Mouse (Mus musculus): ENCODE data around the gene Kcnj5. TPM values are rescaled to one million over a fixed set of nuclear protein-coding genes. Genes with fewer than 3 reads are reported as not detected.

Kcnj5 gene
- polyA plus RNA-seq, 1 experiment from 2014 or later: 0.23 TPM

DNA sequence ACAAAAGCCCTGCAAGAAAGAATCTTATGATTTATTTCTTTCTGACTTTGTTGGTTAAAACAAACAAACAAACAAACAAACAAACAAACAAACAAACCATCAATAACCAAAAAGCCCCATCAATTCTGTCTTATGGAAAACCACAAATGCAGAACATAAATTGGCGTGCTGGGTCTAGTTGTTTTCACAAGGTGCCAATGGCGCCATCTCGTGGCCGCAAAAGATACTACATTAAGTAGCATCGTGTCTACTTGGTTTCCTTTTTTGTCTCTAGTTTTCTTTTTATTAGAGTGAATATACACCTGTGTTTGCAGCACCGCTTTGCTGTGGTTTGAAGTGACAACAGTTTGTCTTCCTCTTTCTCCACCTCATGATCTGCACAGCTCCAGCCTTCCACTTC is 6.2 kb upstream of the Kcnj5 start:
- Histone ChIP-seq H3K4me3 (no peak overlapping the region), H3K27ac (no peak overlapping the region), H3K4me1 (peaks cover 22% of the 10 kb centered on the region), H3K27me3 (peaks cover 15% of the 10 kb centered on the region), H3K4me2 (replicated peaks) (no peak overlapping the region), H3K36me3 (no peaks in the 10 kb centered on the region), H3K9ac (no peak overlapping the region), H3K9me3 (no peaks in the 10 kb centered on the region)
- WGBS: 5% methylated on average over 6 of the region's 6 CpGs
- no peak for ATAC-seq (ENCODE audit: low FRiP score, low read depth)

GRCm38 (mm10) chr9:32349344-32349743 is 5.2 kb upstream of the Kcnj5 start:
- H3K27me3 ChIP-seq: peaks cover 25% of the 10 kb centered on the region
- no peak overlapping the region for H3K9ac ChIP-seq
- WGBS: 82% methylated on average over 10 of the region's 10 CpGs
- H3K4me1 ChIP-seq: peaks cover 28% of the 10 kb centered on the region
- no peaks in the 10 kb centered on the region for H3K36me3 ChIP-seq
- H3K27ac ChIP-seq: no peak overlapping the region
- ATAC-seq (ENCODE audit: low FRiP score, low read depth): no peak
- H3K4me2 ChIP-seq (replicated peaks): no peak overlapping the region
- H3K4me3 ChIP-seq: no peak overlapping the region
- H3K9me3 ChIP-seq: no peaks in the 10 kb centered on the region

DNA sequence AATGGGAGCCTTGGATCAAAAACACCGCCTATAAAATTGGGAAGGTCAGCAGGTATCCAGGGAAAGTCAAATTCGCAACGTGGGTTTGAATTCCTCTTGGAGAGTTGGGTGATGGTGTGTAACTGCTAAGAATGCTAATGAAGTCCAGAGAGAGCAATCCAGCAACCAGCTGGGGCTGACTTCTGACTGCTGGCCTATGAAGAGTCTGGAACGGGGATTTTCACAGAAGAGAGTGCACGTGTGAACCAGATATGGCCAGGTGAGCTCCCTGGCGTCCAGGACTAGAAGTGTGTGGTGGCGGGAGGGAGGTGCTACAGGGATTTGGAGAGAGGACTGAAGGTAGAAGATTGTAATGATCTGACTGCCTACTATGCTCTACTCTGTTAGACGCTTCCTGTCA is 3.9 kb upstream of the Kcnj5 start:
- Histone ChIP-seq H3K9ac (no peak overlapping the region), H3K36me3 (no peaks in the 10 kb centered on the region), H3K27me3 (peaks cover 38% of the 10 kb centered on the region), H3K4me3 (no peak overlapping the region), H3K27ac (no peak overlapping the region), H3K4me1 (peaks cover 38% of the 10 kb centered on the region), H3K4me2 (replicated peaks) (no peak overlapping the region), H3K9me3 (no peaks in the 10 kb centered on the region)
- WGBS: 27% methylated on average over 8 of the region's 8 CpGs
- ATAC-seq (ENCODE audit: low FRiP score, low read depth): no peak

DNA sequence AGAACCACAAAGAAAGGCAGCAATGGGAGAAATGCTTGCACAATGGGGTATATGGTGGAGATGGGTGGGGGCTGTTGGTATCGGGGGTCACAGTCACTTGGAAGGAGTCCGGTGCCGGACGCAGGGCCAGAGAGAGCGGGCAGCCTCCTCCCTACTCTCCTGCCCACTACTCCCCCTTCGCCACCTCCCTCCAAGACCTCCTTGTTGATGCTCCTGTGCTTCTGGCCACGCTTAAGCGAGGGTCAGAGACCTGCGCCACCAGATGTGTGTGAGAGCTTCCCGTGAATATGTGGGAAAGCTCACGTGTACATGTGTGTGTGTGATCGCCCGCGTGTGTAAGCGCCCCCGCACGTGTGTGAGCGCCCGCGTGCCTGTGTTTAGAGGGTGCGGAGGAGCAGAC is 339 bp upstream of the Kcnj5 start:
- Histone ChIP-seq H3K27ac (no peak overlapping the region), H3K36me3 (no peaks in the 10 kb centered on the region), H3K27me3 (peaks cover 61% of the 10 kb centered on the region), H3K4me2 (replicated peaks) (peak overlapping the region; percentile 63), H3K9me3 (no peaks in the 10 kb centered on the region), H3K4me3 (peak overlapping the region; percentile 38), H3K9ac (peak overlapping the region; percentile 51), H3K4me1 (peaks cover 38% of the 10 kb centered on the region)
- no peak for ATAC-seq (ENCODE audit: low FRiP score, low read depth)
- WGBS: 3% methylated on average over 21 of the region's 21 CpGs

DNA sequence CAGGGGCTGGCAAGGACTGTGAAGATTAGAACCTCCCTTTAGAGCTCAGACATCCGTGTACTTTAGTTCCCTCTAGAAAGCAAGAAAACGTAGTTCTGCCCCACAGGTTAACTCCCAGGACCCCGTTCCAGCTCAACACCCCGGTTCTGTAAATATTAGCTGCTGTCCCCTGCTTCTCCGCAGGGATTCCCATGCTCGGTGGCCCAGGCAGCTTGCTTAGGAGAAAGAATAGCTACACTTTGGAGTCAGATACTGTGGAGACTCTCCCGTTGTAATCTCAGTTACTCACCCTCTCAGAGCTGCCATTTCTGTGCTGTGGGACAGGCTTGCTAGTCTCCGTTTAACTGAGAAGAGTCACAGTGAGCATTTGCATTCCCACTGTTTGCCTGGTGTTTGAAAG is 1.2 kb downstream of the Kcnj5 start:
- Histone ChIP-seq H3K9me3 (no peaks in the 10 kb centered on the region), H3K9ac (no peak overlapping the region), H3K4me1 (peaks cover 33% of the 10 kb centered on the region), H3K27me3 (peaks cover 61% of the 10 kb centered on the region), H3K27ac (no peak overlapping the region), H3K36me3 (no peaks in the 10 kb centered on the region), H3K4me2 (replicated peaks) (no peak overlapping the region), H3K4me3 (no peak overlapping the region)
- WGBS: 27% methylated on average over 8 of the region's 8 CpGs
- ATAC-seq (ENCODE audit: low FRiP score, low read depth): no peak

DNA sequence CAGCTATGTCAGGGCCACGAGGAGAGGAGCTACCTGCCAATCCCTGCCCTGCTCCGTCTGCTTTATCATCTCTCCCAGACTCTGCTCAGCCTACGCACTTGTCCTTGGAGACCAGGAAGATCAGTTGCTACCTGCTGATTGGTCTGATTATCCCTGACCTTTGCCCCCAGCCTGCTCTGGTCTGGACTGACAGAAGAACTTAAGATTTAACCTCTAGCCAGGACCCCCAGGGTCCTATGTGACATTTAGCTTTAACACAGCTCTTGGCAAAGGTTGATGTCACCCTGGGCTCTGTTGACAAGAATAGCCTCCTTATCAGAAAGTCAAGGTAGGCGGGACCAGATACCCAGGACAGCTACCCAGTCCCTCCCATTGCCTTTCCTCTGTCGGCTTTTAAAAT is 3.3 kb downstream of the Kcnj5 start:
- 64% methylated on average over 5 of the region's 5 CpGs for WGBS

GRCm38 (mm10) chr9:32335389-32336150 is 8.6 kb downstream of the Kcnj5 start:
- Histone ChIP-seq H3K27me3 (0 out of 2 replicates have a peak, but pooled peaks cover 2% of the 10 kb centered on the region), H3K4me2 (replicated peaks) (no peak overlapping the region), H3K9me3 (no peaks in the 10 kb centered on the region), H3K4me3 (no peak overlapping the region), H3K36me3 (no peaks in the 10 kb centered on the region), H3K4me1 (peaks cover 4% of the 10 kb centered on the region; the same call in 1 of the 2 replicates), H3K27ac (no peak overlapping the region), H3K9ac (no peak overlapping the region)
- WGBS: 68% methylated on average over 13 of the region's 13 CpGs
- no peak for ATAC-seq (ENCODE audit: low FRiP score, low read depth)

More for the DNA sequence above, 3.3 kb downstream of the Kcnj5 start:
- no peaks in the 10 kb centered on the region for H3K36me3 ChIP-seq
- no peaks in the 10 kb centered on the region for H3K9me3 ChIP-seq
- no peak overlapping the region for H3K4me3 ChIP-seq
- no peak overlapping the region for H3K4me2 ChIP-seq (replicated peaks)
- peaks cover 54% of the 10 kb centered on the region for H3K27me3 ChIP-seq
- H3K27ac ChIP-seq: no peak overlapping the region
- no peak for ATAC-seq (ENCODE audit: low FRiP score, low read depth)
- H3K9ac ChIP-seq: no peak overlapping the region
- H3K4me1 ChIP-seq: peaks cover 16% of the 10 kb centered on the region

- Histone ChIP-seq H3K27ac (no peak overlapping the region), H3K4me2 (replicated peaks) (no peak overlapping the region), H3K9me3 (no peaks in the 10 kb centered on the region), H3K4me1 (peaks cover 4% of the 10 kb centered on the region; the same call in 1 of the 2 replicates), H3K27me3 (no peaks in the 10 kb centered on the region), H3K36me3 (no peaks in the 10 kb centered on the region), H3K4me3 (no peak overlapping the region), H3K9ac (no peak overlapping the region)
- WGBS: 75% methylated on average over 5 of the region's 5 CpGs
- ATAC-seq (ENCODE audit: low FRiP score, low read depth): no peak
These were observed 13.0 kb downstream of the Kcnj5 start for GRCm38 (mm10) chr9:32331162-32331561.

GRCm38 (mm10) chr9:32328777-32329176 is 15.4 kb downstream of the Kcnj5 start:
- 92% methylated on average over 4 of the region's 4 CpGs for WGBS
- Histone ChIP-seq H3K4me1 (peaks cover 4% of the 10 kb centered on the region; the same call in 1 of the 2 replicates), H3K4me2 (replicated peaks) (no peak overlapping the region), H3K9ac (no peak overlapping the region), H3K27ac (no peak overlapping the region), H3K9me3 (no peaks in the 10 kb centered on the region), H3K4me3 (no peak overlapping the region), H3K36me3 (no peaks in the 10 kb centered on the region), H3K27me3 (no peaks in the 10 kb centered on the region)
- no peak for ATAC-seq (ENCODE audit: low FRiP score, low read depth)

- Histone ChIP-seq H3K9ac (no peak overlapping the region), H3K4me3 (no peak overlapping the region), H3K4me1 (no peaks in the 10 kb centered on the region), H3K4me2 (replicated peaks) (no peak overlapping the region), H3K9me3 (no peaks in the 10 kb centered on the region), H3K36me3 (no peaks in the 10 kb centered on the region), H3K27ac (no peak overlapping the region), H3K27me3 (no peaks in the 10 kb centered on the region)
- WGBS: 56% methylated on average over 7 of the region's 7 CpGs
- ATAC-seq (ENCODE audit: low FRiP score, low read depth): no peak
These were observed 20.5 kb downstream of the Kcnj5 start for GRCm38 (mm10) chr9:32323610-32324009.

DNA sequence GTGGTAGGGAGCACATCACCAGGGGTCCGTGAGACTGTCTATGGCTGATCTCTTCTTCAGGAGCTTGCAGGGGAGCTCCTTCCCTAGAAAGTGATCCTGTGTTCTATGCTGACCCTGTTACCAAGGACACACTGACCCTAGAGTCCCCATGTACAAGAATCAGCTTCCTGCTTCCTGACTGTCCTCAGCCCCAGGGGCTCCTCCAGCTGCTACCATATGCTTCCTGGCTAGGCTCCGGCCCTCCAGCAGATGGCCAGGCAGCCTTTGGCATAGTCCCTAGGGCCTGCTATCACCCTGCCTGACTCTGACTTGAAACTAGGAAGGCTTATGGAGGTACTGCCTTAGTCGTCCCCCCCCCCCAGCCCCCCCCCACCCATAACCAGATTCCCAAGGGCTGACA is 24.0 kb downstream of the Kcnj5 start:
- ATAC-seq (ENCODE audit: low FRiP score, low read depth): no peak
- no peak overlapping the region for H3K9ac ChIP-seq
- no peak overlapping the region for H3K27ac ChIP-seq
- H3K36me3 ChIP-seq: no peaks in the 10 kb centered on the region
- no peak overlapping the region for H3K4me3 ChIP-seq
- no peaks in the 10 kb centered on the region for H3K9me3 ChIP-seq
- no peaks in the 10 kb centered on the region for H3K4me1 ChIP-seq
- whole genome bisulfite sequencing: 45% methylated on average over 3 of the region's 3 CpGs
- H3K4me2 ChIP-seq (replicated peaks): no peak overlapping the region
- H3K27me3 ChIP-seq: no peaks in the 10 kb centered on the region

- 90% methylated on average over 3 of the region's 3 CpGs for WGBS
- Histone ChIP-seq H3K9ac (no peak overlapping the region), H3K4me1 (peaks cover 8% of the 10 kb centered on the region; the same call in 1 of the 2 replicates), H3K4me3 (no peak overlapping the region), H3K36me3 (no peaks in the 10 kb centered on the region), H3K27ac (no peak overlapping the region), H3K9me3 (no peaks in the 10 kb centered on the region), H3K4me2 (replicated peaks) (no peak overlapping the region), H3K27me3 (0 out of 2 replicates have a peak, but pooled peaks cover 5% of the 10 kb centered on the region)
- no peak for ATAC-seq (ENCODE audit: low FRiP score, low read depth)
These were observed 28.2 kb downstream of the Kcnj5 start for GRCm38 (mm10) chr9:32315999-32316398.

- Histone ChIP-seq H3K27me3 (0 out of 2 replicates have a peak, but pooled peaks cover 5% of the 10 kb centered on the region), H3K9ac (no peak overlapping the region), H3K4me2 (replicated peaks) (no peak overlapping the region), H3K36me3 (no peaks in the 10 kb centered on the region), H3K4me3 (no peak overlapping the region), H3K27ac (no peak overlapping the region), H3K4me1 (peaks cover 8% of the 10 kb centered on the region; the same call in 1 of the 2 replicates), H3K9me3 (no peaks in the 10 kb centered on the region)
- ATAC-seq (ENCODE audit: low FRiP score, low read depth): no peak
- 60% methylated on average over 3 of the region's 3 CpGs for WGBS
These were observed 30.1 kb downstream of the Kcnj5 start for GRCm38 (mm10) chr9:32314071-32314470.

Data from limb, embryonic 13.5 days (tissue).